Mouse (Mus musculus) cortical plate, adult 2 months (tissue): ENCODE measurements around the gene Ccdc163. TPM values are rescaled to one million over a fixed set of nuclear protein-coding genes. Genes with fewer than 3 reads are reported as not detected.

Source experiments
- H3K27ac ChIP-seq: fragments of 200-500 bp; 2 replicates; pipeline ENCODE4 v1.5.1; 2012; ENCODE audit warnings: low read length, control low read depth, inconsistent platforms; ENCODE audit not compliant: insufficient read depth
- H3K4me1 ChIP-seq: fragments of 200-500 bp; 2 replicates; pipeline ENCODE4 v1.6.1; 2011; ENCODE audit warnings: low read length; ENCODE audit not compliant: control insufficient read depth, insufficient read depth
- H3K4me3 ChIP-seq: fragments of 200-500 bp; 2 replicates; pipeline ENCODE4 v1.5.1; 2011; ENCODE audit warnings: mild to moderate bottlenecking, low read length, control low read depth; ENCODE audit not compliant: insufficient read depth
- CTCF ChIP-seq: fragments of 200-500 bp; IDR thresholded peaks from 2 replicates; pipeline ENCODE4 v1.5.1; 2011; ENCODE audit warnings: mild to moderate bottlenecking, control low read depth, low read length; ENCODE audit not compliant: insufficient read depth; ENCODE audit errors: extremely low read depth
- POLR2A ChIP-seq: fragments of 200-500 bp; IDR thresholded peaks from 2 replicates; pipeline ENCODE4 v1.6.1; 2011; ENCODE audit warnings: mild to moderate bottlenecking, low read length, control low read depth; ENCODE audit not compliant: insufficient read depth; ENCODE audit errors: extremely low read depth
- polyA plus RNA-seq: library from polyadenylated mRNA; depleted of rRNA; stranded (reverse); fragments of >200 nt; gene quantifications from 2 replicates; pipeline ENCODE4 v1.2.3, GENCODE M21; 2012

The Ccdc163 gene
- polyA plus RNA-seq, 1 experiment = 19.3 TPM

DNA sequence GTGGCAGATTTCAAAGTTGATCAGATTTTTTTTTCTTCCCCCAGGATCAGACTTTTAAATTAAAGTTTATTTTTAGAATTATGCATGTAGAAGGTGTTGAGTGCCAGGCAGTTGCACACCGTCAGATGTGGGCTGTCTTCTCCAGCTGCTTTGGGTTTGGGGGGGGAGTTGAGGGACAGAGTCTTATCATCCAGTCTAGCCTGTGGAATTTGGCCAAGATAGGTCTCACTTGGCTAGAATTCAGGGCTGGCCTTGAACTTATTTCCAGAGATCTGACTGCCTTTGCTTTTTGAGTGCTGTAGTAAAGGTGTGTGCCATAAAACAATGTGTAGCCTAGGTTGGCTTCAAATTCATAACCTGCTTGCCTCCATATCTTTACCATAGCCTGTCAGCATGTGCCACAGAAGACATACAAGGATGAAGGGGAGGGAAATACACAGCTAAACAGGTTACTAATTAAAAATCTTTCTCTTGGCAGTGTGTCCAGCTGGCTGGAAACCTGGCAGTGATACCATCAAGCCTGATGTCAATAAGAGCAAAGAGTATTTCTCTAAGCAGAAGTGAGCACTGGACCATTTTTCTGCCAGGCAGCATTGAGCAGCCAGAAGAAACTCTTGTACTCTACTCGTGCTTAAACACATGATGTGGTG, 9.5 kb upstream of the Ccdc163 start:
- Histone ChIP-seq H3K4me3 (no peak overlapping the region), H3K27ac (no peak overlapping the region), H3K4me1 (no peaks in the 10 kb centered on the region; the same call in 1 of the 2 replicates)
- no peak for TF ChIP-seq POLR2A
- no peak for TF ChIP-seq CTCF

DNA sequence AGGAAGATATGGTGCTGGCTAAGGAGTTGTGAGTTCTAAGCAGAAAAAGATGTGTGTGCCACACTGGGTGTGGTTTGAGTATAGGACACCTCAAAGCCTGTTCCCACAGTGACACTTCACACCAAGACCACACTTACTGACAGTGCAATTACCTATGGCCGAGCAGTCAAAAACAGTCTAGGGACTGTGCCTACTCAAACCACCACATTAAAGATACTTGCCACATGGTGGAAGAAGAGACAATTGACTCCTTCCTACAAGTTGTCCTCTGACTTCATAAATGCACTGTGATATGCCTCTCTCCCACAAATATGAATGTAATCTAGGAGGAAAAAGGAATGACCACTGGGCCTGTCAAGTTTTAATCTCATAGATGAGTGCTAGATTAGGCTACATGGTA, 7.3 kb upstream of the Ccdc163 start:
- Histone ChIP-seq H3K4me1 (no peaks in the 10 kb centered on the region; the same call in 1 of the 2 replicates), H3K27ac (no peak overlapping the region), H3K4me3 (no peak overlapping the region)
- TF ChIP-seq CTCF (no peak), POLR2A (no peak)

DNA sequence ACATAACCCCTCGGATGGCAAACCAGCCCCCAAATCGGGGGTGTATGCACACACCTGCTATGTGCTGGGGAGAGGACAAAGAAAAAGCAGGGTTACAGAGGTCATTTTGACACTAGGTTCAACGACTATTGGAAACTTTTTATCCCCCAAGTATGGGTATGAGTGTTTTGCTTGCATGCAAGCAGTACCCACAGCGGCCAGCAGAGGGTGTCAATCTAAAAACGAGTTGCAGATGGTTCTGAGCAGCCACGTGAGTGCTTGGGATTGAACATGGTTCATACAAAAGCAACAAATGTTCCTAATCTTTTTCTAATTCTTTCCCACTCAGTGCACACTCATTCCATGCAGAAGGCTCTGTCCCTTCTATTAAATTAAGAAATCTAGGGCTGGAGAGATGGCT, 4.5 kb upstream of the Ccdc163 start:
- Histone ChIP-seq H3K4me1 (no peaks in the 10 kb centered on the region), H3K27ac (no peak overlapping the region), H3K4me3 (no peak overlapping the region)
- TF ChIP-seq CTCF (peak; percentile 66), POLR2A (no peak)

DNA sequence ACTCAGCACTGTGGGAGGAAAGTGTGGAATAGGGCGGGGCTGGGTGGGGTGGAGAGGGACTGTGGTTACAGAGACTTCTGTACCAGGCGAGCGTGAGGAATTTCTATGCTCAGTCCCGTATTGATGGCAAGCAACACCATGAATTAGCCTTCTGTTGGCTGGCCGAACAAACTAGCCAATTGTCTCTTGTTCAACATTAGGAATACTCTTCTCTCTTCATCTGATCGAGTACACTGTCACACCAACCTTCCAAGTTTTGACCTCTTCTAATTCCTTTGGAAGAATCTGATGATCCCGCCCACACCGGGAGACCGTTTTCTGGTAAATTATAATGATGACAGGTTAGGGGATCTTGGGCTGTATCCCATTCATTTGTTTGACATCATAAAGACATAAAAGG, 643 bp upstream of the Ccdc163 start:
- TF ChIP-seq POLR2A = 0 out of 2 replicates have a peak, but pooled peaks have one; percentile 9
- no peak for TF ChIP-seq CTCF
- H3K27ac ChIP-seq = peak overlapping the region; percentile 50
- H3K4me1 ChIP-seq = no peaks in the 10 kb centered on the region
- H3K4me3 ChIP-seq = peak overlapping the region; percentile 51

DNA sequence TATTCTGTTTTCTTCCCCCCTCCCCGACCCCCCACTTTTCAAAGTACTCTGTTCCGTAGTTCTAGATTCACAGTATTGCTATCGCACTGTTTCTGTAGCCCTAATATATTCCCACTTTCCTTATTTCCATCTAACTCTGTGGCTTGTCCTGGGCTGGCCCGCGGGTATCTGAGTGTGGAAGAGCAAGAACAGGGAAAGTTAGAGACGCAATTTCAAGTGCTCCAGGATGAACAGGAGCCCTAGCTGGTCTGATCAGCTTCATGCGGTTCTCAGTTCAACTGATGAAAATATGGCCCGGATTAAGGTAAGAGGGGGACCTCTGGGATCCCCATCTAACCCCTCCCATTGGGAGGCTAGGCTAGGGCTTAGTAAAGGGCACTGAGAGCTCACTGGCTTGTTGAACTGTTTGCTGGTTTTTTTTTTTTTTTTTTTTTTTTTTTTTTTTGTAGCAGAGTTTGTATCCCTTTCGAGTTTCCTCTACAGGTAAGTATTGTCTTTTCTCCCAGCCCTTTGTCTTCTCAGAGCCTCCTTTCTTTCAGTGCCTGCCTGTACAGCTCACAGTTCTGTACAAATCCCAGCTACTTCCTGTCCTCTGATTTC, 582 bp downstream of the Ccdc163 start:
- TF ChIP-seq CTCF = no peak
- TF ChIP-seq POLR2A = no peak
- no peak overlapping the region for H3K27ac ChIP-seq
- peak overlapping the region; percentile 51 for H3K4me3 ChIP-seq
- H3K4me1 ChIP-seq = no peaks in the 10 kb centered on the region

DNA sequence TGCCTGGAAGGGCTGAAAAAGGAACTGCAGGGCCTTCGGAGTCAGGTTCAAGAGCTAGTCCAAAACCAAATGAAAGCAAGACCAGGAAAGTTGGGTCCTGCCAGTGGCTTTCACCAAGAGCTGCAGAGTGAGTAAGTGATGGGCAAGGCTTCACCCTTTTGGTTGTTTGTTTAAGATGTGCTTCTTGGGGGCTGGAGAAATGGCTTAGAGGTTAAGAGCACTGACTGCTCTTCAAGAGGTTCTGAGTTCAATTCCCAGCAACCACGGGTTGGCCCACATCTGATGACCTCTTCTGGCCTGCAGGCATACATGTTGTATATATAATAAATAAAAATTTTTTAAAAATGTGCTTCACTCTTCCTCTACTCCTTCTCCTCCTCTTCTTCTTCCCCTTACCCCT, 1.8 kb downstream of the Ccdc163 start:
- no peak overlapping the region for H3K4me3 ChIP-seq
- no peak overlapping the region for H3K27ac ChIP-seq
- TF ChIP-seq POLR2A (no peak), CTCF (no peak)
- no peaks in the 10 kb centered on the region for H3K4me1 ChIP-seq

DNA sequence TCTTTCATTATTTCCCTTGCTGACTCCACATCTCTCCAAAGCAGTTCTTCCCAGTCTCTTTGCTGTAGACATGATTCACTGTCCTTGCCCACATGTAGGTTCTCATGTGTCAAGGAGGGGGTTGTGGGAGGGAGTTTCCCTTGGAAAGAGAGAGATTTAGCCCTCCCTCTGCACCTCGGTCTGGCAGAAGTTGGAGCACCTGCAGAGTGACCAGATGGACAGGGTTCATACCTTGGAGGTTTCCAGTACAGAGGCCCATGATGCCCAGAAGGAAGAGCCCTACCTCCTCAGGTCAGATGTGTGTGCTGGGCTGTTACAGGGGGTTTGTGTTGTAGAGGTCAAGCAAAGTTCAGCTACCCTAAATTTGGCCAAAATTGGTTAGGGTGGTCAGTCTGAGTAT, 4.2 kb downstream of the Ccdc163 start:
- Histone ChIP-seq H3K4me1 (no peaks in the 10 kb centered on the region), H3K27ac (no peak overlapping the region), H3K4me3 (no peak overlapping the region)
- TF ChIP-seq POLR2A = no peak
- TF ChIP-seq CTCF = no peak

DNA sequence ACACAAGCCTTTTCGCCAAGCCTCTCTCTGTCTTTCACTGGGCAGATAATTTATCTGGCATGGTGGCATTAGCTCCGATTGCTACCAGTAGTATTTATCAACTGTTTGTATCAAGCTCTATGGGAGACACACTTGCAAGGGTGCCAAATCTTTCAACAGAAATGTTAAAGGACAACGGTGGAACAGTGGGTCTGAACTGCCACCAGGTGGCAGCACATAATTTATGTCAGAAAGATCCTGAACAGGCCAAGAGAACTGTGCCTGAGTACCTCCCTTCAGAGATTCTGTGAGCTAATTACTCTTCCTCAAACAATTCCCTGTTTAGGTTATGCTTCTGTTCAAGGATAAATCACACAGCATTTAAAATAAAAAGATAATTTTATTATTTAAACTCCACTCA, 11.1 kb downstream of the Ccdc163 start:
- Histone ChIP-seq H3K4me3 (no peak overlapping the region), H3K27ac (no peak overlapping the region), H3K4me1 (peaks cover 2% of the 10 kb centered on the region; the same call in 1 of the 2 replicates)
- TF ChIP-seq POLR2A = no peak
- peak; percentile 82 for TF ChIP-seq CTCF

DNA sequence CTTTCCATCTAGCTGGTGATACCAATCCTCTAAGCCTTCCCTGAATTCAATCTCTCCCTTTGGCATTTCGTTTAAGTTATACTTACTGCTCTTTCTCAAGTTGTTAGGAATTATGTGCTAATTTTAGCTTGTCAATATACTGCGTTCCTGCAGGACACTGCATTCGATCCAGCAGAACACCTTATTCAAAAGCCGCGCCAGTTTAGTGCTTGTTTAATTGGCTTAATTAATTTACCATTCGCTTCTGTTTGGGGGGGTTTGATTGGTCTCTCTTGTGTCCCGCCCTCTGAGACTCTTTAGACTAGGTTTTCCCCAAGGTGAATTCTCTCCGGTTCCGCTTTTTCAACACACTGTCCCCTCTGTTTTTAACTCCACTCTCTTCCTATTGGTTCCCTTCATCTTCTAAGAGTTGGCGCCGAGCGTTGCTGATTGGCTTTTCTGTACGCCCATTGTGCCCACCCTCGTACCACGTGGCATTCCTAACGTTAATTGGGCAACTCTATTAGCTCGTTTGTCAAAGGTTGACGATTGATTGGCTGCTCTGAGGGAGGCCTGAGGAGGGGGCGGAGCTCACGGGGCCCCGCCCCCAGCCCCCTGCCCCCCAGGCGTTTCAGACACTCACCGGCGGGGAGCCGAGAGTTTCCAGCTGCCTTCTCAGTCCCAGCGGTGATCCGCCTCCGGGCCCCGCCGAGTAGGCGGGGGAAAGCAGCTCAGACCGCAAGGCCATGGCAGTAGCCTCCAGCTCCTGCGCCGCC, 12.2 kb downstream of the Ccdc163 start, which contains the start of gene Tesk2:
Tesk2 (plus strand) TSS at position 606 of the 755 bp plus-strand sequence.
- Histone ChIP-seq H3K4me3 (peak within 1 kb of the TSS; percentile 63), H3K4me1 (peaks cover 2% of the 10 kb centered on the region; the same call in 1 of the 2 replicates), H3K27ac (no peak within 1 kb of the TSS)
- TF ChIP-seq CTCF = no peak
- TF ChIP-seq POLR2A = peak; percentile 61; the same call in 1 of the 2 replicates
